In the genomic region with DNA sequence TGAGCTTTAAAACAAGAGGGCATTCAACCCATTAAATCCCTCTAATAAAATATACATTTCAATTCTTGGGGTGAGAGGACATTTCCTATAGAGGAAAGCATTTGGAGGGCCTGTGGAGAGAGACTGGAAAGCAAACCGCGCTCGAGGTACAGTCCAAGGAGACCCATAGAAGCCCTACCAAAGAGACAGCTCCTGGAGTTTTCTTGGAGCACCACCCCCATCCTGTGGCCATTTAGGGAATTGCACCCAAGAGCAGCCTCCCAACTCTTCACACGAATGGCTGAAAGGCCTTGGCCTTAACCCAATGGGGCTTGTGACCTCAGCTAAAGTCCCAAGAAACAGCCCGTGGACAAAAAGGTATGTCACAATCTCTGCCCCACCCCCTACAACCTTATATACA, we compare ENCODE assay signal across 8 mouse cellular contexts. TPM values are rescaled to one million over a fixed set of nuclear protein-coding genes. Genes with fewer than 3 reads are reported as not detected.
DNase-seq lines count a peak whose midpoint lies in the region; ATAC-seq lines count a peak whose summit lies in the region.

No protein-coding gene starts in this region.

- H3K4me3 ChIP-seq in embryonic facial prominence, embryonic 14.5 days (ENCODE audit: low read depth, low read length) = no peak overlapping the region
- no peak overlapping the region for H3K4me3 ChIP-seq in limb, embryonic 12.5 days (replicated peaks)

- ATAC-seq in embryonic facial prominence, embryonic 14.5 days (ENCODE audit: low read depth) = peak; percentile 81
- ATAC-seq in limb, embryonic 12.5 days (ENCODE audit: insufficient number of reproducible peaks, insufficient read depth, low FRiP score, low TSS enrichment, low read depth) = peak; percentile 44; the same call in 1 of the 2 replicates
- ATAC-seq in monocyte, adult 5-6 weeks (replicated peaks; ENCODE audit: insufficient number of reproducible peaks, low FRiP score, low TSS enrichment, poor library complexity, severe bottlenecking) = peak; percentile 88

- H3K27me3 ChIP-seq in embryonic facial prominence, embryonic 14.5 days (replicated peaks; ENCODE audit: control insufficient read depth, insufficient read depth, low read length) = no peaks in the 10 kb centered on the region
- 0 out of 2 replicates have a peak, but pooled peaks cover 14% of the 10 kb centered on the region for H3K27me3 ChIP-seq in limb, embryonic 12.5 days

- peak; percentile 92 to 94 for DNase-seq in B cell, adult 2 months
- DNase-seq in adrenal gland, postnatal 4 days (ENCODE audit: low spot score in 2 of 2) = peak; percentile 74 to 76
- DNase-seq in embryonic facial prominence, embryonic 14.5 days (ENCODE audit: low spot score) = peak; percentile 72
- peak; percentile 67 to 83 for DNase-seq in heart, adult 9 months (ENCODE audit: low spot score in 2 of 2)
- DNase-seq in kidney, adult 9 months = peak; percentile 92
- DNase-seq in spleen, postnatal 36 days (ENCODE audit: low spot score in 2 of 2) = peak; percentile 66 to 71

- H3K27ac ChIP-seq in embryonic facial prominence, embryonic 14.5 days (replicated peaks; ENCODE audit: low read depth, low read length) = no peak overlapping the region
- H3K27ac ChIP-seq in limb, embryonic 12.5 days = no peak overlapping the region

- no peaks in the 10 kb centered on the region for H3K4me1 ChIP-seq in embryonic facial prominence, embryonic 14.5 days (ENCODE audit: control insufficient read depth, insufficient read depth, low read length)
- 0 out of 2 replicates have a peak, but pooled peaks cover 6% of the 10 kb centered on the region for H3K4me1 ChIP-seq in limb, embryonic 12.5 days (replicated peaks)

- H3K9me3 ChIP-seq in embryonic facial prominence, embryonic 14.5 days (ENCODE audit: control insufficient read depth, low read length) = no peaks in the 10 kb centered on the region
- no peaks in the 10 kb centered on the region for H3K9me3 ChIP-seq in limb, embryonic 12.5 days

- no peak overlapping the region for H3K4me2 ChIP-seq in embryonic facial prominence, embryonic 14.5 days (ENCODE audit: low read depth, low read length)
- H3K4me2 ChIP-seq in limb, embryonic 12.5 days = no peak overlapping the region

- under 1% methylated on average over 5 of the region's 5 CpGs for WGBS in embryonic facial prominence, embryonic 14.5 days
- WGBS in limb, embryonic 12.5 days = 5% methylated on average over 5 of the region's 5 CpGs

- H3K9ac ChIP-seq in embryonic facial prominence, embryonic 14.5 days (ENCODE audit: low read depth, low read length) = peak overlapping the region; percentile 35; the same call in 1 of the 2 replicates
- H3K9ac ChIP-seq in limb, embryonic 12.5 days (replicated peaks) = no peak overlapping the region

- no peaks in the 10 kb centered on the region for H3K36me3 ChIP-seq in embryonic facial prominence, embryonic 14.5 days (ENCODE audit: control insufficient read depth, insufficient read depth, low read length)
- no peaks in the 10 kb centered on the region for H3K36me3 ChIP-seq in limb, embryonic 12.5 days

RNA-seq across cellular contexts. Expression of gene Ttc24, which starts 6.3 kb away (rescaled TPM):
- total RNA-seq in adrenal gland, postnatal 4 days (2021) = not detected
- polyA plus RNA-seq in embryonic facial prominence, embryonic 14.5 days (2014; fragmentation: Nextera tagmentation; extraction: Ambion mirVana) = 0.17 and 0.31 TPM in 2 replicates
- not detected in 2 replicates for polyA plus RNA-seq in limb, embryonic 12.5 days (2016; fragmentation: Nextera tagmentation; extraction: Ambion mirVana)
- total RNA-seq in monocyte, adult 5-6 weeks (2017) = not detected in 3 replicates

RNA-seq across cellular contexts. Expression of gene Iqgap3, which starts 10.0 kb away (rescaled TPM):
- 10 to 100 TPM; 17.2 to 18.8 TPM for total RNA-seq in adrenal gland, postnatal 4 days (2021)
- polyA plus RNA-seq in embryonic facial prominence, embryonic 14.5 days (2014; fragmentation: Nextera tagmentation; extraction: Ambion mirVana) = 16.2 and 21.0 TPM in 2 replicates
- 24.3 and 25.6 TPM in 2 replicates for polyA plus RNA-seq in limb, embryonic 12.5 days (2016; fragmentation: Nextera tagmentation; extraction: Ambion mirVana)
- not detected in 3 replicates for total RNA-seq in monocyte, adult 5-6 weeks (2017)

RNA-seq across cellular contexts. Expression of gene Naxe, which starts 13.5 kb away (rescaled TPM):
- 100 to 1,000 TPM; 124 to 126 TPM for total RNA-seq in adrenal gland, postnatal 4 days (2021)
- polyA plus RNA-seq in embryonic facial prominence, embryonic 14.5 days (2014; fragmentation: Nextera tagmentation; extraction: Ambion mirVana) = 179 and 193 TPM in 2 replicates
- 179 and 185 TPM in 2 replicates for polyA plus RNA-seq in limb, embryonic 12.5 days (2016; fragmentation: Nextera tagmentation; extraction: Ambion mirVana)
- total RNA-seq in monocyte, adult 5-6 weeks (2017) = 15.7 to 28.8 TPM (median 19.1 TPM) in 3 replicates

RNA-seq across cellular contexts. Expression of gene Gpatch4, which starts 28.9 kb away (rescaled TPM):
- 10 to 100 TPM; 15.4 to 16.1 TPM for total RNA-seq in adrenal gland, postnatal 4 days (2021)
- polyA plus RNA-seq in embryonic facial prominence, embryonic 14.5 days (2014; fragmentation: Nextera tagmentation; extraction: Ambion mirVana) = 28.0 and 29.8 TPM in 2 replicates
- polyA plus RNA-seq in limb, embryonic 12.5 days (2016; fragmentation: Nextera tagmentation; extraction: Ambion mirVana) = 30.8 and 31.1 TPM in 2 replicates
- total RNA-seq in monocyte, adult 5-6 weeks (2017) = 3.8 to 10.5 TPM (median 4.8 TPM) in 3 replicates

RNA-seq across cellular contexts. Expression of gene Hapln2, which starts 44.4 kb away (rescaled TPM):
- not detected for total RNA-seq in adrenal gland, postnatal 4 days (2021)
- polyA plus RNA-seq in embryonic facial prominence, embryonic 14.5 days (2014; fragmentation: Nextera tagmentation; extraction: Ambion mirVana) = not detected in 2 replicates
- 0.10 and 0.12 TPM in 2 replicates for polyA plus RNA-seq in limb, embryonic 12.5 days (2016; fragmentation: Nextera tagmentation; extraction: Ambion mirVana)
- total RNA-seq in monocyte, adult 5-6 weeks (2017) = not detected in 3 replicates

Comparison
In these comparisons a context has a peak if more than half of its experiments do, and no peak if none do; other contexts are left out.
1. RNA of gene Iqgap3, which starts 10.0 kb away (total RNA-seq): 17.2 to 18.8 TPM in adrenal gland, postnatal 4 days; not detected in monocyte, adult 5-6 weeks; every median in the first group is over 10 times any median in the second.
2. Peak in every context shown above with its lines, with median percentiles within 50 percentile points of each other: DNase-seq and ATAC-seq.